Mouse (Mus musculus): ENCODE measurements around the gene Slc41a3.

Gene Slc41a3

GRCm38 (mm10) chr6:90604533-90605297, at the start of gene Slc41a3:
TSS of gene Slc41a3 (plus strand) at chr6:90604725.
- DNase-seq (ENCODE audit: extremely low read depth, insufficient read length, low spot score), result peak; percentile 87

- no peak for DNase-seq (ENCODE audit: extremely low read depth, insufficient read length, low spot score)
Measured at GRCm38 (mm10) chr6:90556534-90557058, 47.9 kb upstream of the Slc41a3 start.

GRCm38 (mm10) chr6:90557077-90557476, 47.4 kb upstream of the Slc41a3 start:
- no peak for DNase-seq (ENCODE audit: extremely low read depth, insufficient read length, low spot score)

- no peak for DNase-seq (ENCODE audit: extremely low read depth, insufficient read length, low spot score)
Measured at GRCm38 (mm10) chr6:90557829-90558693, 46.5 kb upstream of the Slc41a3 start.

- DNase-seq (ENCODE audit: extremely low read depth, insufficient read length, low spot score), result no peak
Measured at GRCm38 (mm10) chr6:90560390-90561058, 44.0 kb upstream of the Slc41a3 start.

DNA sequence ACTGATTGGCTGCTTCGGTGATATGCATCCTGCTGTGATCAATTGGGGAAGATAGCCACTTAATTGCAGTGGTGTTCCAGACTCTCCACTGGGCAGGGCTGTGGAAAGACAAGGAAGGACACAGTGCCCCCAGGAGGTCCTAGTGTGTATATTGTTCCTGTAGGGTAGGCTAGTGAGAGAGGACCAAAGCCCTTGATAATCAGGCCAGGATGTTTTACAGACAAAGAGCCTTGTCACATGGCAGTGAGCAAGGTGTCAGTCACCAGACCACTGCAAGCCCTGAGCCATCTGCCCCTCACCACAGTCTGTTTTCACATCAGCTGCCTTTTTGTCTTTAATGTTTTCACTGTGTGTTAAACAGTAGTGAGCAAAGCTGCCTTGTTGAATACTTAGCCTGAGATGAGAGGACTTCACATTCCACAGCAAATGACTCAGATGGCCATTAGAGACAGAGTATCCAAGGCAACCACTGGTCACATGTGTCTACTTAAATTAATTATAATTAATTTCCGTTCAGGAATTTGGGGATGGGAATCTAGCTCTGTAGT, 43.2 kb upstream of the Slc41a3 start:
- DNase-seq (ENCODE audit: extremely low read depth, insufficient read length, low spot score), result no peak

GRCm38 (mm10) chr6:90564240-90564639, 40.3 kb upstream of the Slc41a3 start:
- no peak for DNase-seq (ENCODE audit: extremely low read depth, insufficient read length, low spot score)

DNA sequence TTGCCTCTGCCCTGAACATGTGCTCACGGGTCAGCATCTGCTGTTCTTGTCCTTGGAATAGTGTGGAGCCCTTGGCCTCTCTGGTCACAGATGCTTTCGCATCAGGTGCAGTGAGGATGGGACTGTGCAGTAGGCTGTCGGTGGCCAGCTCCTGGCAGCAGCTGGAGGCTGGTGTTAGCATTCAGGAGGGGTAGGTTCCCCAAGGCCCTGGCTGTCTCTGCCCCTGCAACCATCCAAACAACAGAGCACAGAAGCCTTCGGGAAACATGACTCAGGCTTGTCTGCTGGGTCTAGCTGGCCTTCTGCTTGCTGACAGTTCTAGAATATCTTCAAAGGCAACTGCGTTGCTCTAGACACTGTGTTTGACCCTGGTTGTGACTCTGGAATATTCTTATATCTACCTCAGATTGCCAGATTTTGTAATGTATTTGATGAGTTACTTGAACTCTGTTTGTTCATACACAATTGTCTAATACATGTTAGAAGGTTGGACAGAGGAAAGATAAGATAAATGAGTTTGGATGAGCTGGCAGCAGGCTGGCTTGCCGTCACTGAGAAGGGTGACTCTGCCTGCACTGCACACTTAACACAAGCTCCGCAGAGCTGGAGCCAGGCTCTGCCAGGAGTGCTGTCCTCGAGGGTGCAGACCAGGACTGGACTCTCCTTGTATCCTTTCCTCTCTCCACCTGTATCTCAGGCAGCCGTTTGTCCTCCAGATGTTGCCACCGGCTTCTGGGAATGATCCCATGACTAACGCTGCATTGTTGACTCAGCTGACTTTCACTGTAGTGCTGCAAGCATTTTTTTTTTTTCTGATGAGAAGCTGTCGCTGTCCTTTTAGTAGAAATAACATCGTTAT, 38.9 kb upstream of the Slc41a3 start:
- DNase-seq (ENCODE audit: extremely low read depth, insufficient read length, low spot score), result no peak

- no peak for DNase-seq (ENCODE audit: extremely low read depth, insufficient read length, low spot score)
Measured at GRCm38 (mm10) chr6:90567486-90567885, 37.0 kb upstream of the Slc41a3 start.

GRCm38 (mm10) chr6:90567928-90568327, 36.6 kb upstream of the Slc41a3 start:
- DNase-seq (ENCODE audit: extremely low read depth, insufficient read length, low spot score), result no peak

GRCm38 (mm10) chr6:90568721-90569120, 35.8 kb upstream of the Slc41a3 start:
- DNase-seq (ENCODE audit: extremely low read depth, insufficient read length, low spot score), result no peak

DNA sequence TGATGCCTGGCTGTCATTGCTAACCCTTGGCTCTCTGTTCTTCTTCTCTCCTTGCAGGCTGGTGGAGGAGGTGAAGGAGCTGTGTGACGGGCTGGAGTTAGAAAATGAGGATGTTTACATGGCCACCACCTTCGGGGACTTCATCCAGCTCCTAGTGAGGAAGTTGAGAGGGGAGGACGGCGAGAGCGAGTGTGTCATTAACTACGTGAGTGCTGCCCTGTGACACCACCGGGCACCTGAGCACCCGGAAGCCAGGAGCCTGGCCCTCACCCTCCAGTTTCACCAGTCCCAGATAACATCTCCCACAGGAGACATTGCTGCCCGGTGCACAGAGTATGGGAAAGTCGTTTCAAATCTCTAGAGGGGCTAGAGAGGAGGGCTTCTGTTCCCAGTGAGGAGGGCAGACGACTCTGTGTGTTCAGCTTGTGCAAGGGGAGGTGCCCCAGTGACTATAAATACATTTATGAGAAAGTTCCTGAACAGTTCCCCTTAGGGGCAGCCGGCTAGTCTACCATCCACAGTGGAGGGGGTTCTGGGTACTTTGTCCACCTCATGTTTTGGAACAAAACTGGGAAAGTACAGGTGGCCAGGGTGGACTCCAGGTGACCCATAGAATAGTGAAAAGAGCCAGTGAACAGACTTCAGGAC, 34.7 kb upstream of the Slc41a3 start:
- no peak for DNase-seq (ENCODE audit: extremely low read depth, insufficient read length, low spot score)

DNA sequence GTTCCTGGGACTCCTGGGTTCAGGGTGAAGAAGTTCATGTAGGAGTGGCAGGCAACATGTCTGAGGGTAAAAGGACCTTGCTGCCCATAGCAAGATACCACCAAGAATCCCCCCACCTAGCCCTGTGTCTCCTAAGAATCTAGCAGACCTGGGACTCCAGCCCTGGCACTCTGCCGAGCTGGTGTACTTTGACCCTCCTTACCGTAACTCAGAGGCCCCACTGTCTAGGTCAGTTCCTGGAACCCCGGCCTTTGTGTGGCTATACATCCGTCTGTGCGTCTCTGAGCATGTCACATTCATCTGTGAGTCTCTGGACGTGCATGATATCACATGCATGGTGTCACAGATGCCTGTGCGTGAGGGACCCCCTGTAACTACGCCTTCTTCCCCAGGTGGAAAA, 34.1 kb upstream of the Slc41a3 start:
- DNase-seq (ENCODE audit: extremely low read depth, insufficient read length, low spot score), result no peak

GRCm38 (mm10) chr6:90575261-90575715, 29.2 kb upstream of the Slc41a3 start:
- no peak for DNase-seq (ENCODE audit: extremely low read depth, insufficient read length, low spot score)

- no peak for DNase-seq (ENCODE audit: extremely low read depth, insufficient read length, low spot score)
Measured at GRCm38 (mm10) chr6:90578174-90578573, 26.4 kb upstream of the Slc41a3 start.

- DNase-seq (ENCODE audit: extremely low read depth, insufficient read length, low spot score), result no peak
Measured at GRCm38 (mm10) chr6:90582331-90582730, 22.2 kb upstream of the Slc41a3 start.

DNA sequence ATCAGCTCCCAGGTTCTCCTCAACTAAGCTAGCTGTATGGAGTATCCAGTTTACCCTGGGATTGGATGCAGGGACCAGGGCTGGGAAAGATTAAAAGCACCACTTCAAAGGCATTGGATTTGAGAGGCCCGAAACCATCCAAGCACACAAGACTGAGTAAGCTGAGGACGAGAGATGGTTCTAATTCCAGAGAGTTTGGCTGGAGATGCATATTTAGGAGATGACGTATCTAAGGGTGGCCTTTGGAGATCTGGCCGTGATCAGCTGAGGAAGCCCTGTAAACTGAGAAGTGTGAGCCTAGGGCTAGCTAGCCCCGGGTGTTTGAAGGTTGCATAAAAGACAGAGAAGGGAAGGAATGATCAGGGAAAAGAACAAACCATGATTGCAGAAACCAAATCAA, 16.4 kb upstream of the Slc41a3 start:
- DNase-seq (ENCODE audit: extremely low read depth, insufficient read length, low spot score), result no peak

DNA sequence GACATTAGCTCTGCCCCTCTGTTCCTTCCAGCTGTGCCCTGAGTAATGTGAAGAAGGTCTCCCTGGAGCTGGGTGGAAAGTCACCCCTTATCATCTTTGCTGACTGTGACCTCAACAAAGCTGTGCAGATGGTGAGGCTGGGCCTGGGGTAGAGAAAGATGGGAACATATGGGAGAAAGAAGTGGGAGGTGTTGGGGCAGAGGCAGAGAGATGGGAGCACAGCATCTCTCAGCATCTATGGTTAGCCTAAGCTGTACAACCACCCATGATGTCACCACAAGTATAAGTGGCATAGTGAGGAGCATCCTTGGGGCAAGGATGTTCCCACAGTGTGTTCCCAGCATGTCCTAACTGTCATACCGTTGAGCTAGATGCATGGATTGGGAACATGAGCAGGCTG, 13.8 kb upstream of the Slc41a3 start:
- DNase-seq (ENCODE audit: extremely low read depth, insufficient read length, low spot score), result no peak

GRCm38 (mm10) chr6:90594972-90595371, 9.6 kb upstream of the Slc41a3 start:
- DNase-seq (ENCODE audit: extremely low read depth, insufficient read length, low spot score), result no peak

All from 3134 (cell line).